Mouse (Mus musculus) neural tube, embryonic 15.5 days (tissue): ENCODE data around the gene Large2. TPM values are rescaled to one million over a fixed set of nuclear protein-coding genes. Genes with fewer than 3 reads are reported as not detected.

Source experiments
- ATAC-seq: fragments of 200-750 bp; cut with Nextera tagmentation; 2 replicates; pipeline ENCODE4 v1.8.0; 2017; ENCODE audit warnings: mild to moderate bottlenecking, moderate TSS enrichment, moderate library complexity; ENCODE audit not compliant: low FRiP score
- H3K27ac ChIP-seq: fragments of 300-500 bp; sonication (generic); replicated peaks from 2 replicates; pipeline ENCODE4 v1.5.1; 2015; ENCODE audit warnings: mild to moderate bottlenecking, inconsistent platforms
- H3K27me3 ChIP-seq: fragments of 300-500 bp; sonication (generic); replicated peaks from 2 replicates; pipeline ENCODE4 v1.6.1; 2015; ENCODE audit warnings: inconsistent platforms
- H3K36me3 ChIP-seq: fragments of 300-500 bp; sonication (generic); 2 replicates; pipeline ENCODE4 v1.6.1; 2015; ENCODE audit warnings: inconsistent platforms
- H3K4me1 ChIP-seq: fragments of 300-500 bp; sonication (generic); 2 replicates; pipeline ENCODE4 v1.6.1; 2015; ENCODE audit warnings: inconsistent platforms
- H3K4me2 ChIP-seq: fragments of 300-500 bp; sonication (generic); 2 replicates; pipeline ENCODE4 v1.6.1; 2015; ENCODE audit warnings: inconsistent platforms, mild to moderate bottlenecking, moderate library complexity
- H3K4me3 ChIP-seq: fragments of 300-500 bp; sonication (generic); replicated peaks from 2 replicates; pipeline ENCODE4 v1.5.1; 2015; ENCODE audit warnings: mild to moderate bottlenecking, inconsistent platforms
- H3K9ac ChIP-seq: fragments of 300-500 bp; sonication (generic); replicated peaks from 2 replicates; pipeline ENCODE4 v1.6.1; 2015; ENCODE audit warnings: mild to moderate bottlenecking, inconsistent platforms
- H3K9me3 ChIP-seq: fragments of 300-500 bp; sonication (generic); replicated peaks from 2 replicates; pipeline ENCODE4 v1.6.1; 2016; ENCODE audit warnings: inconsistent platforms
- WGBS: fragments of 180-500 bp; shearing (Covaris S2); methylation state at CpG from one replicate; pipeline ENCODE4 v1.1.7; 2015; ENCODE audit warnings: mixed read lengths; 5-methylcytosine and 5-hydroxymethylcytosine counted together
- polyA plus RNA-seq: library from polyadenylated mRNA; unstranded; fragments of >200 nt; fragmentation: Nextera tagmentation; extraction: Ambion mirVana; gene quantifications from 2 replicates; pipeline ENCODE4 v1.2.1, GENCODE M21; 2015

The Large2 gene
- polyA plus RNA-seq, 1 experiment from 2014 or later, result 0.95 TPM

DNA sequence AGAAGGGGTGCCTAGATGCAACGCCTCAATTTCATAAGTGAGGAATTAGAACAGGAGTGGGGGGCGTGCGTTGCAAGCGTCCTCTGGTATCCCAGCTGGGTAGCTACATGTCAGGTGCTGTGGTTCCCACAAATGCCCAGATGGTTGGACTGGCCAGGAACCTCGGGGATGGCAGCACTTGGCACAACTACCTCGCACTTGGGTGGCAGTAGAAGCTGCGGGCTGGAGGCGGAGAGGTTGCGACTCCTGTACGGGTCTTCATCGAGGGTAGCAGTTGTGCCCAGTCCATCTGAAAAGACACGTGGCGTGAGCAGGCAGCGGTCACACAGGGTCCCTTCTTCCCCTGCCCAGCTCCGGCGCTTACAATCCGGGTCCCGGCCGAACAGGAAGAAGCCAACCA lies 4.3 kb downstream of the Large2 start:
- H3K4me1 ChIP-seq, result peaks cover 48% of the 10 kb centered on the region
- H3K4me2 ChIP-seq, result peak overlapping the region; percentile 58
- 17% methylated on average over 19 of the region's 19 CpGs for WGBS
- peak overlapping the region; percentile 32 for H3K4me3 ChIP-seq
- ATAC-seq, result no peak
- no peaks in the 10 kb centered on the region for H3K36me3 ChIP-seq
- H3K9ac ChIP-seq, result peak overlapping the region; percentile 22; the same call in 1 of the 2 replicates
- H3K27ac ChIP-seq, result no peak overlapping the region
- no peaks in the 10 kb centered on the region for H3K9me3 ChIP-seq
- peaks cover 35% of the 10 kb centered on the region for H3K27me3 ChIP-seq

DNA sequence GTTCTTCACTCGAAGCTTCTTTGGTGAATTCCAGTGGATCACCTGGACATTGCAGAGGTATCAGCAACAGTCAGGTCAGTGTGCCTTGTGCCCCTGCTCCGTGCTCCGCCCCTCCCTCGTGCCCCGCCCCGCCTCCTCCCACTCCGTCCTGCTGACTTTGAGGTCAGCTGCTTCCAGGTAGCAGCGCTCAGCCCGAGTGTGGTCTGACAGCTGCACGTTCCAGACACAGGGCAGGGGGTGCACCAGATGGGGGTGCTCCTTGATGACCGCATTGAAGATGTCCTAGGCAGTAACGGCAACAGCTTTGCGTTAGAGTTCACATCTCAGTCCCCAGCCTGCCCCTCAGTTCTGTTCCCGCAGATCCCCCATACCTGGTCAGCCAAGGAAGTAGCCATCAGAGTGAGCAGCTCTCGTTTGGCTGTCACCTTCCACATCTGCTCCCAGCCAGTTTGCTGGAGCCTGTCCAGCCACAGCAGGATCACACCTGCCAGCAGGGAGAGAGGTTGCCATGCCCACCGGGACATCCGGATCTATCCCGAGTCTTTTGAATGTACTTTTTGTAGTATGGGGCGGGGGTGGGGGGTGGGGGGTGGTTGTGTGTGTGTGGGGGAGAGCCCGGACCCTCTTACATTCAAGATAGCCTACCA lies 7.2 kb downstream of the Large2 start:
- Histone ChIP-seq H3K27ac (no peak overlapping the region), H3K36me3 (peaks cover 6% of the 10 kb centered on the region), H3K4me1 (peaks cover 25% of the 10 kb centered on the region), H3K9me3 (no peaks in the 10 kb centered on the region), H3K4me3 (no peak overlapping the region), H3K4me2 (no peak overlapping the region), H3K9ac (no peak overlapping the region), H3K27me3 (peaks cover 35% of the 10 kb centered on the region)
- ATAC-seq, result no peak
- 40% methylated on average over 20 of the region's 20 CpGs for WGBS

DNA sequence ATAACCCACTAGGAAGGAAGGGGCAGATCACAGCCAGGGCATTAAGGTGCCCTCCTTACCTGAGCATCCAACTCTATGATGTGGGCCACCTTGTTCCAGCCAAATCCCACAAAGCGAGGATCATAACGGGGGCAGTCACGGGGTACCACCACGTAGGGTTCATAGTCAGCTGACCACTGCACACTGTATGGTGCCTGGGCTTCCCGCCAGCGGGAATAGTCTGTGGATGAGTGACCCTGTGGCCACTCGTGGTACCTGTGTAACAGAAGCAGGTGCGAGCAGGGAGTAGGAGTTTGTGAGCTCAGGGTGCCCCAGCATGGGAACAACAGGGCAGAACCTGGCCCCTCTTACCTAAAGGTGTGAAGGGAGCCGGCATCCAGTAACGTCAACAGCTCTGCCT lies 9.1 kb downstream of the Large2 start:
- ATAC-seq, result no peak
- Histone ChIP-seq H3K9me3 (no peaks in the 10 kb centered on the region), H3K27me3 (peaks cover 21% of the 10 kb centered on the region), H3K4me2 (no peak overlapping the region), H3K36me3 (peaks cover 9% of the 10 kb centered on the region), H3K4me1 (peaks cover 5% of the 10 kb centered on the region), H3K9ac (no peak overlapping the region), H3K27ac (no peak overlapping the region), H3K4me3 (no peak overlapping the region)
- whole genome bisulfite sequencing, result 93% methylated on average over 10 of the region's 10 CpGs

DNA sequence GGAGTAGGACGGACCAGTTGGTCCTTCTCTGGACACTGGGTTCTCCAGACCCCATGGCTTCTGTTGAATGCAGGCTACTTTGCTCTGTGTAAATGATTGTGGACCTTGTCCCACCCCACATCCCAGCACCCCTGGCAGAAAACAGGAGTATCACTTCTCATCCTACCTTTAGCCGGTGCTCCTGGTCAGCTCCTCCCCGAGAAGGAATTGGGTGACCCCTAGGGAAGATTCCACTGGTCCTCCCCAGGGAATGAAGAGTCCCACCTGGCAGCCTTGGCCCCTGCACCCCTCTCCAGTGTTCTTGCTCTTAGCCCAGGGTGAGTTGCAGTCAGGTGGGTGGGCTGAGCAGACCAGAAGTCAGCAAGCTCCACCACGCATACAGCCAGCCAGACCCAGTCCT lies 10.6 kb downstream of the Large2 start:
- H3K4me2 ChIP-seq, result no peak overlapping the region
- WGBS, result 93% methylated on average over 4 of the region's 4 CpGs
- H3K9ac ChIP-seq, result no peak overlapping the region
- peaks cover 7% of the 10 kb centered on the region; the same call in 1 of the 2 replicates for H3K4me1 ChIP-seq
- H3K27me3 ChIP-seq, result peaks cover 6% of the 10 kb centered on the region
- H3K27ac ChIP-seq, result no peak overlapping the region
- peaks cover 23% of the 10 kb centered on the region for H3K36me3 ChIP-seq
- no peaks in the 10 kb centered on the region for H3K9me3 ChIP-seq
- ATAC-seq, result no peak
- H3K4me3 ChIP-seq, result no peak overlapping the region

DNA sequence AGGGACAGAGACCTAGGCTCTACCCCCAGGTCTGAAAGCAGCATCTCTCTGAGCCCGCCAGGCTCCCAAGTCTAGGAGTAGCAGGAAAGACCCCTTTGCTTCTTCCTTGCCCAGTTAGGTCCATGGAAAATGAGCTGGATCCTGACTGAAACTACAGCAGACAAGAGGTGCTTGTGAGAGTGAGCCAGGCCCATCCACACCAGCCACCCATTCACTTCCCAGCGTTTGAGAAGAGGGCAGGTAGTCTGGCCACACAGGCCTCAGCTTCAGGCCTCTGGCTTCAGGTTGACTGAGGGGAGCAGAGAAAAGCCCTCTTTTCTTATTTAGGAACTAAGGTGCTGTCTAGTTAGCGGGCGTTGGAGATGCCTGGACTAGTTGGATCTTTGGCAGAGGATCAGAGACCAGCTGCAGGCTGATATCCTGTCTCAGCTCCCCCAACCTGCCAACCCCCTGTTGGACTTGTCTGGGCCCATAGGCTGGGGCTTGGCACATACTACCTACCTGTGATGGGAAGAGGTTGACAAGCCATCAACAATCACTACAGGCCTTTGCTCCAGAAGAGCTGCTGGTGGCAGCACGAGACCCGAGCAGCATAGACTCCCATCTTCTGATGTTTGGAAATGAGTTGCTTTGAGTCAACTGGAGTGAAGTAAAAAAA lies 12.0 kb downstream of the Large2 start:
- H3K27me3 ChIP-seq, result no peaks in the 10 kb centered on the region
- no peak overlapping the region for H3K9ac ChIP-seq
- no peak overlapping the region for H3K4me3 ChIP-seq
- H3K36me3 ChIP-seq, result peaks cover 37% of the 10 kb centered on the region
- no peaks in the 10 kb centered on the region for H3K9me3 ChIP-seq
- ATAC-seq, result no peak
- peaks cover 7% of the 10 kb centered on the region; the same call in 1 of the 2 replicates for H3K4me1 ChIP-seq
- H3K4me2 ChIP-seq, result no peak overlapping the region
- 94% methylated on average over 6 of the region's 6 CpGs for WGBS
- H3K27ac ChIP-seq, result no peak overlapping the region

DNA sequence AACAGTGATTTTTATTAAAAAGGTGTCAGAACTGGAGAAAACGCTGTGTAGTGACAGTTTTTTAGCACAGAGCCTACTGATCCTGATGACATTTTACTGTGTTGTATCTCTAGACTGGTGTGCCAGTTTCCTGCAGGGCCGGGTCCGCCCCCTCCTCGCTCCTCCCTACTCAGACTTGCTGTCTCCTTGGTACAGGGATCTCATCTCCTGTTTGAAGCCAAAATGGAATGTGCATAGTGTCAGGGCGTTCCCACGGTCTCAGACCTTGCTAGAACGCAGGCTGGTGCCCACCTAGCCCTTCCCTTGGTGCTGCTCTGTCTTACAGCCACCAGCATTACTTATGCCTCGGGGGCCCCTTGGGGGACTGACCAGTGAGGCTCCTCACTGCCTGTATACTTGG lies 12.9 kb downstream of the Large2 start:
- H3K4me1 ChIP-seq, result peaks cover 7% of the 10 kb centered on the region; the same call in 1 of the 2 replicates

DNA sequence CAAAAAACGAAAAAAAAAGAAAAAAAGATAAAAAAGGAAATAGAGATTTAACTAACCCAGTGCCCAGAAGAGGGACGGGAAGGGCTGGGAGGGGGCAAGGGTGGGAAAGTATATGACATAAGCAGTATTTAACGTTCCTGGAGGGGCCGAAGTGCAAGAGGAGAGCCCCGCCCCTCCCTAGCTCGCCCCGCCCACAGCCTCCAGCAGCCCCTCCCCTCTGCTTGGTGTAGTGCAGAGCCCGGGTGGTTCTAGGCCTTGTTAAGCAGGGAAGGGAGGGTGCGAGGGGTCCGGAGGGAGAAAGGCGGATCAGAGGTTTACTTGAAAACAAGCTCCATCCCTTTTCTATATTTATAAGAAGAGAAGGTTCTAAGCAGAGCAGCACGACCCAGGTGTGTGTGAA lies 13.8 kb downstream of the Large2 start:
- Histone ChIP-seq H3K4me1 (peaks cover 9% of the 10 kb centered on the region; the same call in 1 of the 2 replicates), H3K9ac (no peak overlapping the region), H3K27me3 (no peaks in the 10 kb centered on the region), H3K4me3 (no peak overlapping the region), H3K9me3 (no peaks in the 10 kb centered on the region), H3K4me2 (no peak overlapping the region), H3K27ac (peak overlapping the region; percentile 75; the same call in 1 of the 2 replicates), H3K36me3 (peaks cover 47% of the 10 kb centered on the region)
- 22% methylated on average over 12 of the region's 12 CpGs for WGBS
- ATAC-seq, result peak; percentile 64; the same call in 1 of the 2 replicates

More for the DNA sequence above, 12.9 kb downstream of the Large2 start:
- 87% methylated on average over 8 of the region's 8 CpGs for WGBS
- ATAC-seq, result no peak
- peak overlapping the region; percentile 51; the same call in 1 of the 2 replicates for H3K27ac ChIP-seq
- H3K9ac ChIP-seq, result no peak overlapping the region
- no peaks in the 10 kb centered on the region for H3K27me3 ChIP-seq
- H3K4me3 ChIP-seq, result no peak overlapping the region
- H3K4me2 ChIP-seq, result no peak overlapping the region
- H3K9me3 ChIP-seq, result no peaks in the 10 kb centered on the region
- H3K36me3 ChIP-seq, result peaks cover 45% of the 10 kb centered on the region

DNA sequence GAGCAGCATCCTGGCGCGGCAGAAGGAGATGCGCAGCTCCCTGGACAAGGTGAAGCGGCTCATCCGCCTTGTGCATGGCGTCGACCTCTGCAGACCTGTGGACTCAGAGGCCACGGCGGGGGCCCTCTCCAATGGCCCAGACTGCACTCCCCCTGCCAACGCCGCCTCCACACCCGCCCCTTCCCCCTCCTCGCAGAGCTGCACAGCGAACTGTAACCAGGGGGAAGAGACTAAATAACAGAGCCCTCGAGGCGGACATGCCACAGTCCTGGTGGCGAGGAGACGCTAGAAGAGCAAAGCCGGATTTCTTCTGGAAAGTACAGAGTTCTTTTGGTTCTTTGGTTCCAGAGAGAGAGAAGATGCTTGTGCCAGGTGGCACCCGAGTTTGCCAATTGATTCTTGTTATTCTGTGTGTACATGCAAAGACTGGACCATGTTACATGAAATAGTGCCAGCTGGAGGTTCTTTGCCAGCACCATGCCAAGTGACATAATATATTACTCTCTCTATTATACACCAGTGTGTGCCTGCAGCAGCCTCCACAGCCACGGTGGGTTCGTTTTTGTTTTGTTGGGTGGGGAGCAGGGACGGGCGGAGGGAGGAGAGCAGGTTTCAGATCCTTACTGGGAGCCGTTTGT lies 14.4 kb downstream of the Large2 start:
- WGBS, result 48% methylated on average over 25 of the region's 25 CpGs
- no peak overlapping the region for H3K9ac ChIP-seq
- no peaks in the 10 kb centered on the region for H3K9me3 ChIP-seq
- peak; percentile 67 for ATAC-seq
- peaks cover 47% of the 10 kb centered on the region for H3K36me3 ChIP-seq
- H3K27me3 ChIP-seq, result no peaks in the 10 kb centered on the region
- no peak overlapping the region for H3K4me2 ChIP-seq
- peak overlapping the region; percentile 75 for H3K27ac ChIP-seq
- H3K4me1 ChIP-seq, result peaks cover 13% of the 10 kb centered on the region; the same call in 1 of the 2 replicates
- H3K4me3 ChIP-seq, result no peak overlapping the region

DNA sequence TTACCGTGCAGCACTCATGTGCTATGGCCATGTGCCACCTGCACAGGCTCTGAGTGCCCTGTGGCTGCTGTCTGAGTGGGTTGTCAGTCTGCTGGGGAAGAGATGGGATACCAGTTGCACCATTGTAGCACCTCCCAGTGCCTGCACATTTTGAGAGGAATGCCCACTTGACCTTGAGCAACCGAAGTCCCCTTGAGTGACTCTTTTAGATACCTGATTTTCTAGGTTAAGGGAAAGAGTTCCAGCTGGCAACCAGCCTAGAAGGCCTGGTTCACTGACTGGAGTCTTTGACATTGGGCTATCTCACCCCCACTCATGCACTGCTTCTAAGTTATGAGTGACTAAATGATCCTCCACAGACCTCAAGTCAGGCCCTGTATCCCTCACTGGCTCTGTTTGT lies 15.4 kb downstream of the Large2 start:
- H3K4me3 ChIP-seq, result no peak overlapping the region
- no peaks in the 10 kb centered on the region for H3K27me3 ChIP-seq
- no peak overlapping the region for H3K4me2 ChIP-seq
- peaks cover 47% of the 10 kb centered on the region for H3K36me3 ChIP-seq
- no peak overlapping the region for H3K9ac ChIP-seq
- peaks cover 18% of the 10 kb centered on the region; the same call in 1 of the 2 replicates for H3K4me1 ChIP-seq
- H3K9me3 ChIP-seq, result no peaks in the 10 kb centered on the region
- whole genome bisulfite sequencing, result 80% methylated on average over 2 of the region's 2 CpGs
- no peak overlapping the region for H3K27ac ChIP-seq
- no peak for ATAC-seq

DNA sequence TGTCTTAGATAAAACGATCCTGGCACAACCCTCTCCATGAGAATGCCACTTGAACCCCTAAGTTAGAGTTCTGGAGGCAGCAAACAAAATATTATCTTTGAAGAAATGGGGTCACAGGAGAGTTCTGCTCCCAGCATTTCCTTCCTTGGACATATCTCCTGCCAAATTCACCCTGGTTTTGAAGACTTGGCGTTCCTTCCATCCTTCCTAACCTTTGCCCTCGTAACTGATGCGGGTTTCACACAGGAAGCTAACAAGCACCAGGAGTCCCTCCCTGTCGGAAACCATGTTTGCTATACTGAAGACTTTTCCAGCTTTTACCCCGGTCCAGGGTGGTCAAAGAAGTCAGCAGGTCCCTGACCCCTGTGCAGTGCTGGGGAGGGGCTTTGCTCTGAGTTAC lies 20.4 kb downstream of the Large2 start:
- Histone ChIP-seq H3K27ac (no peak overlapping the region), H3K9me3 (no peaks in the 10 kb centered on the region), H3K4me2 (no peak overlapping the region), H3K4me3 (no peak overlapping the region), H3K4me1 (peaks cover 34% of the 10 kb centered on the region), H3K36me3 (peaks cover 57% of the 10 kb centered on the region), H3K27me3 (no peaks in the 10 kb centered on the region), H3K9ac (no peak overlapping the region)
- no peak for ATAC-seq
- 78% methylated on average over 6 of the region's 6 CpGs for WGBS

DNA sequence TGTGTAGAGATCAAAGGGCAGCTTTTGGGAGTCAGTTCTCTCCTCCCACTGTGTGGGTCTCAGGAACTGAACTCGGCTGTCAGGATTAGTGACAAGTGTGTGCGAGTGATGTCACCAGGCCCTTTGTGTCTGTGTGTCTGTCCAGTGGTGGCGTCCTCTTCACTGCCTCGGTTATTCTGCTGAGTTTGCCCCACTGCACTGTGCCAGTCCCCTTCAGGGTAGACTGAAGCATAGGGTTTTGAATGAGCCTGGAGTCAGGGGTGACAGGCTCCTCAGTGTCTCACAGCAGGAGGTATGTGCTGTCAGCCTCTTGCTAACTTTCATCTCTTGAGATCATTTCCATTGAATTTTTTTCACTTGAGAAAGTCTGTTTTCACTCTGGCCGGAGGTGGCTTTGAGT lies 21.3 kb downstream of the Large2 start:
- Histone ChIP-seq H3K4me3 (no peak overlapping the region), H3K4me1 (peaks cover 36% of the 10 kb centered on the region), H3K9ac (no peak overlapping the region), H3K4me2 (no peak overlapping the region), H3K27ac (no peak overlapping the region), H3K9me3 (no peaks in the 10 kb centered on the region), H3K27me3 (no peaks in the 10 kb centered on the region), H3K36me3 (peaks cover 54% of the 10 kb centered on the region)
- 53% methylated on average over 5 of the region's 5 CpGs for WGBS
- ATAC-seq, result no peak

DNA sequence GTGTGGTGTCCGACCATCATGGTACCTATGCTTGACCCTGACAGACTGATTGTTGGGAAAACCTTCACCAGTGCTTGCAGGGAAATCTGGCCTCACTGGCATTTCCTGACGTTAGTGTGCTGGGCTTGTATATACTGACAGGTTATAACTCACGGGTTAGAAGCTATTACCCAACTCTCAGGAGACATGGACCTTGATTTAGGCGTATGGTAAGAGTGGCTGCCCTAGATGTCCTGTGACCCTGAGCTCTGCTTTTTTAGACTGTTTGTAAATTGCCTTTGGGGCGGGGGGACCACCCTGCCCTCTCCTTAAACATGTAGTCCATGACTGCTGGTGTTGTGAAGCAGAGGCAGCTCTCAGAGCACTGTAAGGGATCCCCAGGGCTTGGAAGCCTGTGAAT lies 24.0 kb downstream of the Large2 start:
- Histone ChIP-seq H3K27ac (no peak overlapping the region; the same call in 1 of the 2 replicates), H3K4me2 (no peak overlapping the region), H3K9me3 (no peaks in the 10 kb centered on the region), H3K27me3 (no peaks in the 10 kb centered on the region), H3K4me3 (no peak overlapping the region), H3K36me3 (peaks cover 46% of the 10 kb centered on the region), H3K4me1 (peaks cover 33% of the 10 kb centered on the region), H3K9ac (no peak overlapping the region)
- ATAC-seq, result no peak
- WGBS, result 71% methylated on average over 5 of the region's 5 CpGs
